Mouse (Mus musculus) thymus, postnatal 0 days (tissue): Measurements from ENCODE around the gene Phf5a. TPM values are rescaled to one million over a fixed set of nuclear protein-coding genes. Genes with fewer than 3 reads are reported as not detected.

Experiments used
- DNase-seq: peaks from one replicate; pipeline ENCODE4 v3.0.0-alpha.2; 2015; ENCODE audit warnings: low spot score
- polyA plus RNA-seq: library from polyadenylated mRNA; unstranded; fragments of >200 nt; fragmentation: Nextera tagmentation; extraction: Ambion mirVana; gene quantifications from 2 replicates; pipeline ENCODE4 v1.2.1, GENCODE M21; 2015

The Phf5a gene
- polyA plus RNA-seq, 1 experiment from 2014 or later = 161 TPM

GRCm38 (mm10) chr15:81885418-81885934 lies 13.8 kb upstream of the Phf5a start:
- DNase-seq = no peak

- DNase-seq = no peak
Observed at GRCm38 (mm10) chr15:81882348-81882747, 10.6 kb upstream of the Phf5a start.

- no peak for DNase-seq
Observed at GRCm38 (mm10) chr15:81879531-81880401, 8.1 kb upstream of the Phf5a start.

GRCm38 (mm10) chr15:81872262-81873136 lies 788 bp upstream of the Phf5a start, which contains the start of gene Aco2:
Aco2 (plus strand) TSS chr15:81872309.
- DNase-seq = peak; percentile 99

- DNase-seq = no peak
Observed at GRCm38 (mm10) chr15:81869985-81870384, 1.7 kb downstream of the Phf5a start.

GRCm38 (mm10) chr15:81864238-81864637 lies 7.5 kb downstream of the Phf5a start:
- no peak for DNase-seq

- DNase-seq = peak; percentile 26
Observed at GRCm38 (mm10) chr15:81860471-81861135, 11.1 kb downstream of the Phf5a start.

GRCm38 (mm10) chr15:81859330-81860255 lies 12.1 kb downstream of the Phf5a start:
- peak; percentile 92 for DNase-seq

GRCm38 (mm10) chr15:81858517-81859329 lies 13.0 kb downstream of the Phf5a start, which contains the start of gene Tob2:
Tob2 (minus strand) TSS chr15:81858796.
- DNase-seq = peak; percentile 75

GRCm38 (mm10) chr15:81858138-81858516 lies 13.6 kb downstream of the Phf5a start:
- DNase-seq = peak; percentile 92

- peak; percentile 60 for DNase-seq
Observed at GRCm38 (mm10) chr15:81857724-81858116, 14.0 kb downstream of the Phf5a start.

- DNase-seq = peak; percentile 37
Observed at GRCm38 (mm10) chr15:81856938-81857723, 14.6 kb downstream of the Phf5a start.

- DNase-seq = peak; percentile 87
Observed at GRCm38 (mm10) chr15:81856030-81856790, 15.5 kb downstream of the Phf5a start.

- no peak for DNase-seq
Observed at GRCm38 (mm10) chr15:81853081-81853480, 18.6 kb downstream of the Phf5a start.

- no peak for DNase-seq
Observed at GRCm38 (mm10) chr15:81852411-81853000, 19.2 kb downstream of the Phf5a start.

GRCm38 (mm10) chr15:81851375-81851774 lies 20.3 kb downstream of the Phf5a start:
- DNase-seq = peak; percentile 54

- peak; percentile 61 for DNase-seq
Observed at GRCm38 (mm10) chr15:81850718-81851117, 21.0 kb downstream of the Phf5a start.
